Comparison of ENCODE assay signal across 7 mouse cellular contexts in genomic region chr4:130188806-130189297, GRCm38 (mm10). TPM values are rescaled to one million over a fixed set of nuclear protein-coding genes. Genes with fewer than 3 reads are reported as not detected.
A peak's percentile ranks its signal among the peaks of the same experiment; 100 is the strongest.
DNase-seq lines count a peak whose midpoint lies in the region; ATAC-seq and TF ChIP-seq lines count a peak whose summit lies in the region.

No protein-coding gene starts in this region.

- DNase-seq in cerebellum, postnatal 4 days (ENCODE audit: low spot score in 2 of 2), result peak; percentile 85 to 88
- DNase-seq in gastrocnemius, adult 2 months, result peak; percentile 86
- peak; percentile 54 for DNase-seq in hindlimb bud, embryonic 11.5 days (ENCODE audit: extremely low spot score, low read depth, low spot score)
- DNase-seq in left cerebral cortex, adult 8-10 months (ENCODE audit: low spot score in 2 of 2), result peak; percentile 31 to 60
- peak; percentile 88 for DNase-seq in right cerebral cortex, postnatal 14 days

- intact Hi-C loops in gastrocnemius, adult 2 months (cut with DNase I), result loop anchor here (1.0 to 2.0 kb wide), 2 partner anchors 51 to 230 kb away; no protein-coding TSS in a partner anchor

- H3K27ac ChIP-seq in gastrocnemius, adult 2 months, result no peak overlapping the region

- ATAC-seq in activated CD4-positive, CD25-positive, alpha-beta regulatory T cell, adult 4 months, result peak; percentile 40
- ATAC-seq in megakaryocyte progenitor cell, adult 5-6 weeks (replicated peaks; ENCODE audit: poor library complexity), result peak; percentile 100

- peak overlapping the region; percentile 42 for H3K4me3 ChIP-seq in gastrocnemius, adult 2 months

- peak; percentile 97 for TF ChIP-seq CTCF in gastrocnemius, adult 2 months (IDR thresholded peaks at IDR 0.05)

RNA-seq across cellular contexts. Expression of gene Tinagl1, which starts 13.9 kb away (rescaled TPM):
- not detected for polyA plus RNA-seq in activated CD4-positive, CD25-positive, alpha-beta regulatory T cell, adult 4 months (2017; shearing (Covaris generic))
- 10 to 100 TPM; 18.7 to 45.2 TPM for total RNA-seq in gastrocnemius, adult 2 months (2021)
- 10 to 100 TPM in 1 of 4 experiments, 1 to 10 TPM in 3; 7.7 to 10.5 (median 9.0) TPM for total RNA-seq in left cerebral cortex, adult 8-10 months (2022)
- total RNA-seq in megakaryocyte progenitor cell, adult 5-6 weeks (2015), result 1.5 and 3.1 TPM in 2 replicates
- total RNA-seq in megakaryocyte progenitor cell, adult 5-6 weeks (2017), result 1.6 and 2.3 TPM in 2 replicates

RNA-seq across cellular contexts. Expression of gene Gm853, which starts 33.3 kb away (rescaled TPM):
- polyA plus RNA-seq in activated CD4-positive, CD25-positive, alpha-beta regulatory T cell, adult 4 months (2017; shearing (Covaris generic)), result not detected
- not detected for total RNA-seq in gastrocnemius, adult 2 months (2021)
- total RNA-seq in left cerebral cortex, adult 8-10 months (2022), result not detected
- not detected in 2 replicates for total RNA-seq in megakaryocyte progenitor cell, adult 5-6 weeks (2015)
- not detected in 2 replicates for total RNA-seq in megakaryocyte progenitor cell, adult 5-6 weeks (2017)

RNA-seq across cellular contexts. Expression of gene Hcrtr1, which starts 49.7 kb away (rescaled TPM):
- not detected for polyA plus RNA-seq in activated CD4-positive, CD25-positive, alpha-beta regulatory T cell, adult 4 months (2017; shearing (Covaris generic))
- not detected for total RNA-seq in gastrocnemius, adult 2 months (2021)
- 1 to 10 TPM; 1.4 to 2.0 (median 1.9) TPM for total RNA-seq in left cerebral cortex, adult 8-10 months (2022)
- total RNA-seq in megakaryocyte progenitor cell, adult 5-6 weeks (2015), result not detected in 2 replicates
- total RNA-seq in megakaryocyte progenitor cell, adult 5-6 weeks (2017), result not detected in 2 replicates
